Mouse (Mus musculus) intestine, postnatal 0 days (tissue): ENCODE results near the gene Fam118b. TPM values are rescaled to one million over a fixed set of nuclear protein-coding genes. Genes with fewer than 3 reads are reported as not detected.

Source experiments
- ATAC-seq: fragments of 200-750 bp; cut with Nextera tagmentation; 2 replicates; pipeline ENCODE4 v1.8.0; 2017; ENCODE audit warnings: mild to moderate bottlenecking, moderate TSS enrichment, moderate library complexity
- H3K27ac ChIP-seq: fragments of 300-500 bp; sonication (generic); 2 replicates; pipeline ENCODE4 v1.5.1; 2014; ENCODE audit warnings: mild to moderate bottlenecking, low read depth, low read length, moderate library complexity
- H3K27me3 ChIP-seq: fragments of 300-500 bp; sonication (generic); replicated peaks from 2 replicates; pipeline ENCODE4 v1.6.1; 2014; ENCODE audit warnings: low read length, mixed read lengths; ENCODE audit not compliant: control insufficient read depth, insufficient read depth
- H3K36me3 ChIP-seq: fragments of 300-500 bp; sonication (generic); 2 replicates; pipeline ENCODE4 v1.6.1; 2014; ENCODE audit warnings: mild to moderate bottlenecking, moderate library complexity; ENCODE audit not compliant: control insufficient read depth, insufficient read depth
- H3K4me1 ChIP-seq: fragments of 300-500 bp; sonication (generic); replicated peaks from 2 replicates; pipeline ENCODE4 v1.6.1; 2014; ENCODE audit warnings: antibody characterized with exemption, low read length, mixed read lengths; ENCODE audit not compliant: control insufficient read depth, insufficient read depth
- H3K4me2 ChIP-seq: fragments of 300-500 bp; sonication (generic); replicated peaks from 2 replicates; pipeline ENCODE4 v1.6.1; 2014; ENCODE audit warnings: low read depth, mild to moderate bottlenecking, moderate library complexity
- H3K4me3 ChIP-seq: fragments of 300-500 bp; sonication (generic); 2 replicates; pipeline ENCODE4 v1.5.1; 2014; ENCODE audit warnings: low read depth, low read length
- H3K9ac ChIP-seq: fragments of 300-500 bp; sonication (generic); 2 replicates; pipeline ENCODE4 v1.6.1; 2014; ENCODE audit warnings: mild to moderate bottlenecking, low read depth, low read length
- H3K9me3 ChIP-seq: fragments of 300-500 bp; sonication (generic); 2 replicates; pipeline ENCODE4 v1.6.1; 2016; ENCODE audit warnings: mixed run types; ENCODE audit not compliant: control insufficient read depth
- CTCF ChIP-seq: sonication (generic); IDR thresholded peaks from 2 replicates; pipeline ENCODE4 v1.5.1; 2016; ENCODE audit warnings: low read depth, mild to moderate bottlenecking, control low read depth, antibody characterized with exemption, moderate library complexity
- WGBS: fragments of 180-500 bp; shearing (Covaris S2); extraction: QIAGEN DNeasy Blood & Tissue Kit; methylation state at CpG from one replicate; pipeline ENCODE4 v1.1.7; 2014; 5-methylcytosine and 5-hydroxymethylcytosine counted together
- polyA plus RNA-seq: library from polyadenylated mRNA; unstranded; fragments of >200 nt; fragmentation: Nextera tagmentation; extraction: Ambion mirVana; gene quantifications from 2 replicates; pipeline ENCODE4 v1.2.1, GENCODE M21; 2015

Gene Fam118b
- polyA plus RNA-seq, 1 experiment from 2014 or later, result 73.5 TPM

- 89% methylated on average over 3 of the region's 3 CpGs for WGBS
- H3K36me3 ChIP-seq, result peaks cover 42% of the 10 kb centered on the region
- no peak overlapping the region for H3K9ac ChIP-seq
- ATAC-seq, result no peak
- H3K4me3 ChIP-seq, result no peak overlapping the region
- H3K4me1 ChIP-seq, result no peaks in the 10 kb centered on the region
- no peak for TF ChIP-seq CTCF
- H3K4me2 ChIP-seq, result no peak overlapping the region
- H3K9me3 ChIP-seq, result no peaks in the 10 kb centered on the region
- no peak overlapping the region for H3K27ac ChIP-seq
- H3K27me3 ChIP-seq, result no peaks in the 10 kb centered on the region
Measured at GRCm38 (mm10) chr9:35228671-35229070, 38.9 kb downstream of the Fam118b start.

GRCm38 (mm10) chr9:35223466-35223865, 44.1 kb downstream of the Fam118b start:
- no peak for TF ChIP-seq CTCF

GRCm38 (mm10) chr9:35217963-35218362, 49.6 kb downstream of the Fam118b start:
- no peak for TF ChIP-seq CTCF
- peaks cover 71% of the 10 kb centered on the region for H3K36me3 ChIP-seq
- H3K9ac ChIP-seq, result no peak overlapping the region
- H3K4me3 ChIP-seq, result no peak overlapping the region
- no peaks in the 10 kb centered on the region for H3K9me3 ChIP-seq
- no peak for ATAC-seq
- H3K4me2 ChIP-seq, result no peak overlapping the region
- 80% methylated on average over 1 of the region's 1 CpGs for WGBS
- H3K4me1 ChIP-seq, result no peaks in the 10 kb centered on the region
- H3K27ac ChIP-seq, result no peak overlapping the region
- H3K27me3 ChIP-seq, result no peaks in the 10 kb centered on the region

More at GRCm38 (mm10) chr9:35223466-35223865, 44.1 kb downstream of the Fam118b start:
- Histone ChIP-seq H3K27me3 (no peaks in the 10 kb centered on the region), H3K9me3 (no peaks in the 10 kb centered on the region), H3K27ac (no peak overlapping the region), H3K9ac (no peak overlapping the region), H3K4me1 (no peaks in the 10 kb centered on the region), H3K4me2 (no peak overlapping the region), H3K4me3 (no peak overlapping the region), H3K36me3 (peaks cover 45% of the 10 kb centered on the region)
- ATAC-seq, result no peak
- WGBS, result 98% methylated on average over 3 of the region's 3 CpGs

GRCm38 (mm10) chr9:35211573-35212511, 55.8 kb downstream of the Fam118b start:
- H3K36me3 ChIP-seq, result peaks cover 55% of the 10 kb centered on the region
- H3K4me2 ChIP-seq, result peak overlapping the region; percentile 81
- H3K27ac ChIP-seq, result peak overlapping the region; percentile 79
- 26% methylated on average over 26 of the region's 26 CpGs for WGBS
- peak overlapping the region; percentile 77 for H3K4me3 ChIP-seq
- peak; percentile 35 for ATAC-seq
- no peak for TF ChIP-seq CTCF
- no peaks in the 10 kb centered on the region for H3K27me3 ChIP-seq
- no peaks in the 10 kb centered on the region for H3K9me3 ChIP-seq
- 0 out of 2 replicates have a peak, but pooled peaks cover 6% of the 10 kb centered on the region for H3K4me1 ChIP-seq
- peak overlapping the region; percentile 86 for H3K9ac ChIP-seq

- no peak for TF ChIP-seq CTCF
- H3K9ac ChIP-seq, result peak within 1 kb of the TSS; percentile 88
- peak within 1 kb of the TSS; percentile 96 for H3K27ac ChIP-seq
- no peaks in the 10 kb centered on the region for H3K27me3 ChIP-seq
- peak; percentile 98 for ATAC-seq
- WGBS, result under 1% methylated on average over 72 of the region's 72 CpGs
- 0 out of 2 replicates have a peak, but pooled peaks cover 6% of the 10 kb centered on the region for H3K4me1 ChIP-seq
- H3K4me3 ChIP-seq, result peak within 1 kb of the TSS; percentile 77
- H3K9me3 ChIP-seq, result no peaks in the 10 kb centered on the region
- peak within 1 kb of the TSS; percentile 84 for H3K4me2 ChIP-seq
- H3K36me3 ChIP-seq, result peaks cover 57% of the 10 kb centered on the region
Measured at GRCm38 (mm10) chr9:35210542-35211474, 56.8 kb downstream of the Fam118b start, which contains the start of gene Foxred1. TSS of gene Foxred1 (minus strand) at chr9:35211055.

- H3K4me2 ChIP-seq, result no peak overlapping the region
- H3K36me3 ChIP-seq, result peaks cover 34% of the 10 kb centered on the region
- no peak overlapping the region for H3K27ac ChIP-seq
- no peak overlapping the region for H3K4me3 ChIP-seq
- no peak for ATAC-seq
- no peak for TF ChIP-seq CTCF
- H3K9ac ChIP-seq, result no peak overlapping the region
- H3K4me1 ChIP-seq, result no peaks in the 10 kb centered on the region
- H3K9me3 ChIP-seq, result no peaks in the 10 kb centered on the region
- no peaks in the 10 kb centered on the region for H3K27me3 ChIP-seq
- 94% methylated on average over 2 of the region's 2 CpGs for WGBS
Measured at GRCm38 (mm10) chr9:35204421-35204820, 63.2 kb downstream of the Fam118b start.
